Mouse (Mus musculus) right cerebral cortex, adult 2 months (tissue): ENCODE measurements around the gene Sec22a.

ENCODE experiments used
- DNase-seq, 2 experiments: peaks; one replicate each; pipeline ENCODE4 v3.0.0; 2021 to 2022; ENCODE audit warnings: low spot score in 2 of 2

Gene Sec22a

DNA sequence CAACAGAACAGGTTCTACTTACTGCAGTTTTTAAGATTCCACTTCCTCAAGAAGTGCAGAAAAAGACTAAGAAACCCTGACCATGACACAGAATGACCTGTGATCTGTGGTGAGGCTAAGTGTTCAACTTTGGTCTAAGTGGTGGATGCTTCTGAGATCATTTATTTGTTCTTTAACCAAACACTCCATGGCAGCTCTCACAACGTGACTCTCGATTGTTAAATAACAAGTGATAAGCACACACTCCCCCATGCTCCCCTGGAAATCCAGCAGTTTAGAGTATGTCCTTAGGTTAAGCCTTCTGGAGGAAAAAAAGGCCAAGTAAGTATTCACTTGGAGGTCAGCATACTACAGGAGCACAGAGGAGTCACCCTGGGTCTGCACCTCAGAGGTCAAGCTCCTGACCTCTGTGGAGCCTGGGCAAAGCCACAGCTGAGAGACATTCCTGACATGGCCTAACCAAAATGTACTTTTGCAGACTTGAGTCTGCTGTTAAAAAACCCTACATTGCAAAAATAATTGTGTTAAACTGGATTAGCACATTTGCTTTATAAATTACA, 53.1 kb downstream of the Sec22a start:
- DNase-seq, result no peak

DNA sequence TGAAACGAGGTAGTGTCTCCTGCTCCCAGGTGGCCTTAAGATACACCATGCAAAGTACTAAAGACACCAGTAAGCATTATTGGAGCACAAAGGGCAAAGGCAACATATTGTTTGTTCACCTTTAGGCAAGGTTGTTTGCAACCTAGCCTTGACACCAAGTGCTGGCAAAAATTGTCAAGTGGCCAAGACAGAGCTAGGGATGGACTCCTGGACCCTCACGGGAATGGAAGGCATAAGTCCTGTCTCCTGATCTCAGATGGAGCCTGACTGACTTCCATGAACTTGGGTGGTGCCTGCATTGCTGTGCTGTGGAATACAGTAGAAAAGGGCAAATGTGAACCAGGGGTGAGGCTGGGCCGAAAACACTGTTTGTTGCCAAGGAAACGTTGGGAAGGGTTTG, 54.1 kb downstream of the Sec22a start:
- DNase-seq, result no peak

DNA sequence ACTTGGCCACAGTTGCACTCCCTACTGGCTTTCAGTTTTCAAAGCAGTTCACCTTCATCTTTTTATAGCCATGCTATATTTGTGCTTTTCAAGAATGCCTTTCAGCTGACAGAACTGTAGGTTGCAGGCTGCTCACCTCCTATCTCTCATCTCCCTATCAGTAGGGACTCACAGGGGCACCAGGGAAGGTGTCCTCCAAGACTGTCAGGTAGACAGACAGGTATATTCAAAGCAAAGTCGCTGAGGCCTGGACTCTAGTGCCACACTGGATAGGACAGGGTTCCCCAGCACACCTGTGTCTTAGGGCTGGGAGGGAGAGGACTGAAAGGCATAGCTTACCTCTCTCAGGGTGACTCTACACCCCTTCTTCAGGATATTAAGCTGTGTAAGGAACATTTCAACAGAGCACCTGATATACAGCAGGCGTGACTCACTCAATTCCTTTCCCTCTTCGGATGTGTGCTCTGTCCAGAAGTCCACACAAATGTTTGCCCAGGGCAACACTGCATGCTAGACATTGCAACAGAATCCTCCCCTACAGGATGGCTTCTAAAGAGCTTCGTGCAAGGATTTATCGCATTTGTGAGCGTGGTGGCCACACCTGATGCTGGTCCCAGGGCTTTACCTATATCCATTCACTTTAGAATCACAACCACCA, 55.1 kb downstream of the Sec22a start:
- DNase-seq, result no peak

DNA sequence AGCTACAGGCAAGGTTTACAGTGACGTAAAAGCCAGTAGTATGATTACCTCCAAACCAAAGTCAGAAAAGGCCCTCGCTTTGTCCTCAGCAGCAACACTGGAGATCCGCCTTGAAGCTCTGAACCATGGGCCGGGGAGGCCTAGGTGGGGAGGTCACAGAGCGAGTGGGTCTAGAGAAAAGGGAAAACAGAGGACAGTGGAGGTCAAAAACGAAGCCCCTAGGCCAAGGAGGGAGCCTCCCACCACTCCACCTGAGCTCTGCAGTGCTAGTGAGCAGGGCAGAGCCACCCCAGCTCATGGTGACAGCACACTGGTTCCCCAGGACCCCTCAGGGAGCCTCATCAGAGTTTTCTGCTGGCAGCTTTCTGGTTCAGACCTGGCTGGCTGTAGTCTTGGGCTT, 55.7 kb downstream of the Sec22a start:
- DNase-seq, result no peak

GRCm38 (mm10) chr16:35307331-35307730, 56.4 kb downstream of the Sec22a start:
- DNase-seq, result no peak

DNA sequence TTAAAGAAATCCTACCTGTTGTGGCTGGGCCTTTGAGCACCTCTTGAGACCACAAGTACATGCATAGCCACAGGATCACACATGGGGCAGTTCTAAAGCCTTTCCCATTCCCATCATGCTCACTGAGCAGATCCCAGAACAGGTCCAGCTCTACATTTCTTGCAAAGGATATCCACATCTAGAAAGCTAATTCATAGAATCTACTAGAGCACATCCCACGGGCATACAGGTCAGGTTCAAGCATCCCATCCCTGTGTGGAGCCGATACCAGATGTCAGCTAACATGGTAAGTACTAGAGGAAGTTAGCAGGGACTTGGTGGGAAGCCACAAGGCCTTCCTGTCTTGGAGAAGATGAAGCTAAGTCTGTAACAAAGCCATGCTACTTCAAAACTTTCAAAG, 57.1 kb downstream of the Sec22a start:
- no peak for DNase-seq

DNA sequence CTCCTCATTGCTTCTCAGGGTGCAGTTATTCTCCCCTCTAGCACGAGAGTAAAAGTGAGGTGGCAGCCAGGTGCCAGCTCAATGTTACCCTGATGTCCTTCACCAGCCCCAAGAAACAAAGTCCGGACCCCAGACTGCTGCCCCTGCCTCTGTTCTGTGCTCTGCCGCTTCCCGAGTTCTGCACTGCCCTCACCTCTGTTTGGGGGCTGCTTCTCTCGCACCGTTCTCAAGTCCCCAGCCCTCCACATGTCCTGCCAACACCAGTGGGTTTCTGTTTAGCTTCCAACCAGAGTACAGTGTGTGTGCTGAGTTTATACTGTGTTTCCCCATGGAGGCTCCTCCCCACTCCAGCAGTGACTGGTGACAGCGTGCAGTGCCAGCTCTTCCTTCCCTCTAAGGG, 58.5 kb downstream of the Sec22a start:
- DNase-seq, result no peak

DNA sequence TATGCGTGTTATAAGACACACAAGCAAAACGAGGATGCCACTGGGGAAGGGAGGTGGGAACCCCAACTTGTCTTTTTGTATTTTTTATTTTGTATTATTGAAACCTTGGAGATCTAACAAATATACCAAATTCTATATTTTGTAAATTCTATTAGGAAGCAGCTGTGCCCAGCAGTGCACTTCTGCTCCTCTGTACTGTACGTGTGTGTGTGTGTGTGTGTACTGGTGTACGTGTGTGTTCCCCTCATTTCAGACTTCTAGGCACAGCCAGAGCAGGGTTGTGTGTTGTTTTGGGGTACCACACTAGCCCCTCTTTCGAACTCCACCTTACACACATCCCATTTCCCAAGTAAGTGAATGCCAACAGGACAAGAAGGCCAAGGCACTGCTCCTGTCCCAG, 59.3 kb downstream of the Sec22a start:
- no peak for DNase-seq

GRCm38 (mm10) chr16:35303721-35304120, 60.0 kb downstream of the Sec22a start:
- DNase-seq, result no peak

DNA sequence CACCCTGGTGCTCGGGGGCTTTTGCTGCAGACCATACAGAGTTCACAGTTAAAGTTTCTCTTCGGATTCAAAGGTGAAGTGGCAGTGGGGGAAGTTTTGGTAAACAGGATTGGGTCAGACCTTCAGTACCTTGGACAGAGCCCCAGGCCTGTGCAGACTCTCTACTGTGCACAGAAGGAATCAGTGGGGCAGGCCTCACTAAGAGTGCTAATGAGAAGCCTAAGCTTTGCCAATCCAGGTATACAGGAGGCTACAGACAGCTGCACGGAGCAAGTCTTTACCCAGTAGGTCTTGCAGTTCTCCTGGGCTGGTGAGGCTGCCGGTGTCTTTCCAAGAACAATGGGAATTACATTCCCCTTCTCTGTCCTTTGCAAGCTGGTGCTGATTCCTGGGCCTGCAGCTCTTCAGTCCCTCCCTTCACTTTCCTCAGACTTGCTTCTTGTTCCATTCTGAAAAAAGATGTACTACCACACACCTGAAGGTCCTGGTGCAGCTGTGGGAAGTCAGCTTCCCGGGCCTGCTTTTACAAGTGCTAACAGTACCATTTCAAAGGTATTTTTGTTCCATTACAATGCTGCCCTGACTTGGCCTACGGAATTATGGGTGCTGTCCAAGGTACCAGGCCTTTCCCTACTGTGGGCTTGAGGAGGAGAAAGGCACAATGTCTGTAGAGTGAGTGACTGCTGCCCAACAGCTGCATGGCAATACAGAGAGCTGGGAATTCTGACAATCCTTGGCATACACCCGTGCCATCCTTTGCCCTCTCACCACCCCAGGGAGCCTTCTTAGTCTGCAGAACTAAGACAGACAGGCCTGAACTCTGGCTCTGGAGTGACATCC, 61.1 kb downstream of the Sec22a start:
- DNase-seq, result no peak

DNA sequence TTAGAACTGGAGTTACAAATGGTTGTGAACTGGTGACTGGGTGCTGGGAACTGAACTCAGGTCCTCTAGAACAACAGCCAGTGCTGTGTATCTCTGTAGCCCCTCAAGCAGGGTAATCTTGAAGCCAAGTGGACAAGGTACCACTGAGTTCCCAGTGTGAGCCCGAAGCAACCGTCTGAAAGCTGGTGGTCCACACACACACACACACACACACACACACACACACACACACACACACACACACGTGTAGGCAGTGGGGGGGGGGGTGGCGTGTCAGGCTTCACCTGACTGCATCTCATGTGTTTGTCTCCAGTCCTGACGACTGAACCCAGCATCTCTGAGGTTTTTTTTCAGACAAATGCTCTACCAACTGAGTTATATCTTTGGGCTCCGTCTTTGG, 63.6 kb downstream of the Sec22a start:
- DNase-seq, result no peak

- no peak for DNase-seq
Observed at GRCm38 (mm10) chr16:35297786-35298185, 65.9 kb downstream of the Sec22a start.

DNA sequence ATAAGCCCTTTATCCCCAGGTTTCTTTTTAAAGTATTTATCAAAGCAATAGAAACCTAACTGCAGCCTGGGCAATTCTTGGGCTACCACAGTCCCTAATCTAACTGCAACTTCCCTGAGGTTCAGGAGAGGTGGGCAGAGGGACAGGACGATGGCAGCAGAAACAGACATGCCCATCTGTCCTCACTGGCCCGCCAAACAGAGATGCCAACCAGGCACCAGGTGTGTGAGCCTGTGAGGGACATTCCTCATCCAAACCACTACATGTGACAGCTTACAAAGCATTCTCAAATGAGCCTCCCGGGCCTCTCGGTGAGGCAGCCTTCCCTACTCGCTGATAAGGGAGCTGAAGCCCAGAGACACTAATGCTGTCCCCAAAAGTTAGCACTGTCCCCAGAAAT, 76.5 kb downstream of the Sec22a start:
- DNase-seq, result no peak

GRCm38 (mm10) chr16:35285821-35286220, 77.9 kb downstream of the Sec22a start:
- no peak for DNase-seq

- DNase-seq, result no peak
Observed at GRCm38 (mm10) chr16:35282456-35282855, 81.3 kb downstream of the Sec22a start.

DNA sequence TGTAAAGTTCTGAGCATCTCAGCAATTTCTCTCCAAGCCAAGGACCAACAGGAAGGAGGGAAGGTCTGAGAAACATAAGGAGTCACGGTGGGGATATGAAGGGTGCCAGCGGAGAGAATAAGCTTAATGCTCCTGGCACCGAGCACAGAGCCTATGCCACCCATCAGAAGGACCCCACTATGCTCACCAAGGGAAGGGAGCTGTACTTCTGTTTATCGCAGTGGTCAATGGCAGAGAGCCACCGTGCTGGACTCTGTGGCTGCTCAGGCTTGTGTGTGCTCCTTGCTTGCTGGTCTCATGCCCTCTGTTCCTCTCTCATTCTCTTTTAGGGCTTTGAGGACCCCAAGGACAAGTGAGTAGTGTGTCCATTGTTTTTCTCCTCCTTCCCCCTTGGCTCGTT, 85.6 kb downstream of the Sec22a start:
- DNase-seq, result no peak

DNA sequence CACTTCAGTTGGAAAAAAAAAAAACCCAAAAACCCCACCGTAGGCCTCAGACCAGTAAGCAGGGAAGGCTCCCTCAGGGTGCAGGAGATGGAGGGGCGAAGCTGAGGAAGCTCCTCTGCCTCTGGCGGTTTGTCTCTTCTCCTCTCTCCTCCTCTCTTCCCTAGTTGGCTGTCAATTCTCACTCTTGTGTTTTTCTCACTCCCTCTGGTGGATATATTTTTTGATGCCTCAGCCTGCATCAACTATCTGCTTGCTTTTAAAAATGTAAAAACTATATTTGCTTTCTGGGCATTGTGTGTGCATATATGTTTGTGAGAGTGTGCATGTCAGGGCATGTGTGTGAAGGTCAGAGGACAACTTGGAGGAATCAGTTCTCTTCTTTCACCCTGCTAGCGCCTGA, 91.3 kb downstream of the Sec22a start:
- DNase-seq, result no peak

GRCm38 (mm10) chr16:35271572-35271971, 92.1 kb downstream of the Sec22a start:
- DNase-seq, result no peak

GRCm38 (mm10) chr16:35270945-35271344, 92.8 kb downstream of the Sec22a start:
- no peak for DNase-seq

DNA sequence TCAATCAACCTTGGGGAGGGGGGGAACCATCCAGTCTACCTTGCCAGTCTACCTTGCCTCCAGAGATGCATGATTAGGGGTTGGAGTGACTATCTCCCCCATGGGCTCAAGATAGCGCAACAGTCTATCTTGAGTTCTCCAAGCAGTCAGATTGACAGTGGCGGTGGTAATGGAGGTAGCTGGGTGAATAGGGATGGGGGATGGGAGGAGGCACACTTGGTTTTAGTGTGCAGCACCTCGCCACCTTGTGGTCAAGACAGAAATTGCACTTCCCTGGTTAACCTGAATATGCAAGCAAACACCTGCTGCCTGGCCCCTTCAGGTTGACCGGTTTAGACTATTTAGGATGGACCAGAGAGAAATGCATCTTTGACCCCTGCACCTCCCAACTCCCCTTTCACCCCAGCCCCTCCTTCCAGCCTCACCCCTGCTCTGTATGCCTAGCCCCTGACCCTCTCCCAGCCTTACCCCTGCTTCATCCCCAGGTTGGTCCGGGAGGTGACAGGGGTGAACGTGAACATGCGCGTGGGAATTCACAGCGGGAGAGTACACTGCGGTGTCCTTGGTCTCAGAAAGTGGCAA, 93.3 kb downstream of the Sec22a start:
- DNase-seq, result peak; percentile 91 to 94
